Mouse (Mus musculus): Measurements from ENCODE around the gene Ube2v1.
"Not testable (repeated sequence)": the region's sequence is repeated elsewhere in the genome, so short reads cannot be mapped to it uniquely, and the experiment has no call there.

DNA sequence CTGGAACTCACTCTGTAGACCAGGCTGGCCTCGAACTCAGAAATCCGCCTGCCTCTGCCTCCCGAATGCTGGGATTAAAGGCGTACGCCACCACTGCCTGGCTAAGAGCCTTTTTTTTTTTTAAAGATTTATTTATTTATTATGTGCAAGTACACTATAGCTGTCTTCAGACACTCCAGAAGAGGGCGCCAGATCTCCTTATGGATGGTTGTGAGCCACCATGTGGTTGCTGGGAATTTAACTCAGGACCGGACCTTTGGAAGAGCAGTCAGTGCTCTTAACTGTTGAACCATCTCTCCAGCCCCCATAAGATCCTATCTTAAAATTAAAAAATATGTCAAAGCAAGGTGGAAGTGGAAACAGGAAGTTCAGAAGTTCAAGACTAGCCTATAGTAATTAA, 18.6 kb downstream of the Ube2v1 start:
- TF ChIP-seq GATA1 (IDR thresholded peaks at IDR 0.05; ENCODE audit: borderline replicate concordance, low read length); FLI1 (IDR thresholded peaks at IDR 0.05; ENCODE audit: low read length): not testable (repeated sequence)

Measured in megakaryocyte, embryonic 14.5 days (primary cell).